Mouse (Mus musculus): ENCODE results near the gene Zic4. TPM values are rescaled to one million over a fixed set of nuclear protein-coding genes. Genes with fewer than 3 reads are reported as not detected.

Gene Zic4
- polyA plus RNA-seq, 1 experiment from 2014 or later: 61.6 TPM

DNA sequence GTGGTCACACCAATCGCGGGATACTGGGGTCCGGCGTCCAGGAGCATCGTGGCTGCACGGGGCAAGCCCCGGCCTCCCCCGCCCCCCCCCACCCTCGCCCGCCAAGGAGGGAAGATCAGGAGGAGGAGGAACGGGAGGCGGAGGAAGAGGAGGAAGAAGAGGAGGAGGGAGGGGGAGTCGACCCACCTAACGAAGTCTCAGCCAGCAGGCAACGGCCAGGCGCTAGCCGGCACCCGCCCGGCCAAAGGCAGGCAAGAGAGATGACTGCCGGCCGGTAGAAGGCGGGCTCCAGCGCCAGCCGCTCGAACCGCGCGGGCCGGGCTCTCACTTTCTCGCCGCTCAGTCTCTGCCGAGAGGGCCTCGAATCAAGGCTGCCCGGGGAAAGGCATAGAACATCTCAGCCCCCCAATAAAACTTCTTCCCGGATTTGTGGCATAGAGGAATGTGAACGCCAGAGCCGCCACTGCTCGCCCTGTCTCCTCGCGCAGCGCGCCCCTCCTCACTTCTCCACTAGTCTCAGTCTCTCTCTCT is 2.8 kb downstream of the Zic4 start:
- WGBS: under 1% methylated on average over 42 of the region's 42 CpGs

DNA sequence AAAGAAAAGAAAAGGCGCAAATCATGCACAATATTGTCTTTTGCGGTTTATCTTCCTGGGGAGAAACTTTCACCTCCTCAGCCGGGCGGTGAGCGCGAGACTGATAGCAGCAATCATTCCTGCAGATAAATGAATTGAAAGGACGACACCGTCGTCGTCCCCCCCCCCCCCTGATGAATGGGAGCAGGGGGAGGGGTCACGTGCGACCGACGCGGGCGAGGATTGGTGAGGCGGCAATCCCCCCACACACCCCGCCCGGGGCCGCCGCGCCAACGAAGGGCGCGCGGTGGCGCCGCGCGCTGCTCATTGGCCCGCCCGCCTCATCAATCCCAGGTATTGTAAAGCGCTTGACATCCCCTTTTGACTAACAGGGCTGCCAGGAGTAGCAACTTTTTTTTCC is 3.5 kb downstream of the Zic4 start, which contains the start of gene Zic1:
Gene Zic1 (minus strand): TSS at position 147 of the 400 bp plus-strand sequence.
- H3K4me1 ChIP-seq (replicated peaks): 0 out of 2 replicates have a peak, but pooled peaks cover 8% of the 10 kb centered on the region
- H3K36me3 ChIP-seq: no peaks in the 10 kb centered on the region
- H3K9me3 ChIP-seq: no peaks in the 10 kb centered on the region
- H3K9ac ChIP-seq: peak within 1 kb of the TSS; percentile 69
- peak within 1 kb of the TSS; percentile 96 for H3K27ac ChIP-seq (replicated peaks)
- peak within 1 kb of the TSS; percentile 53 for H3K4me3 ChIP-seq
- WGBS: under 1% methylated on average over 30 of the region's 33 CpGs
- H3K4me2 ChIP-seq: peak within 1 kb of the TSS; percentile 51
- peak; percentile 90 for ATAC-seq (ENCODE audit: low FRiP score, low read depth)
- H3K27me3 ChIP-seq: peaks cover 28% of the 10 kb centered on the region

More for the DNA sequence above, 2.8 kb downstream of the Zic4 start:
- 0 out of 2 replicates have a peak, but pooled peaks cover 8% of the 10 kb centered on the region for H3K4me1 ChIP-seq (replicated peaks)
- peak; percentile 51 for ATAC-seq (ENCODE audit: low FRiP score, low read depth)
- H3K27ac ChIP-seq (replicated peaks): peak overlapping the region; percentile 96
- peak overlapping the region; percentile 51 for H3K4me2 ChIP-seq
- no peaks in the 10 kb centered on the region for H3K9me3 ChIP-seq
- no peaks in the 10 kb centered on the region for H3K36me3 ChIP-seq
- H3K27me3 ChIP-seq: peaks cover 24% of the 10 kb centered on the region
- peak overlapping the region; percentile 53 for H3K4me3 ChIP-seq
- peak overlapping the region; percentile 69 for H3K9ac ChIP-seq

DNA sequence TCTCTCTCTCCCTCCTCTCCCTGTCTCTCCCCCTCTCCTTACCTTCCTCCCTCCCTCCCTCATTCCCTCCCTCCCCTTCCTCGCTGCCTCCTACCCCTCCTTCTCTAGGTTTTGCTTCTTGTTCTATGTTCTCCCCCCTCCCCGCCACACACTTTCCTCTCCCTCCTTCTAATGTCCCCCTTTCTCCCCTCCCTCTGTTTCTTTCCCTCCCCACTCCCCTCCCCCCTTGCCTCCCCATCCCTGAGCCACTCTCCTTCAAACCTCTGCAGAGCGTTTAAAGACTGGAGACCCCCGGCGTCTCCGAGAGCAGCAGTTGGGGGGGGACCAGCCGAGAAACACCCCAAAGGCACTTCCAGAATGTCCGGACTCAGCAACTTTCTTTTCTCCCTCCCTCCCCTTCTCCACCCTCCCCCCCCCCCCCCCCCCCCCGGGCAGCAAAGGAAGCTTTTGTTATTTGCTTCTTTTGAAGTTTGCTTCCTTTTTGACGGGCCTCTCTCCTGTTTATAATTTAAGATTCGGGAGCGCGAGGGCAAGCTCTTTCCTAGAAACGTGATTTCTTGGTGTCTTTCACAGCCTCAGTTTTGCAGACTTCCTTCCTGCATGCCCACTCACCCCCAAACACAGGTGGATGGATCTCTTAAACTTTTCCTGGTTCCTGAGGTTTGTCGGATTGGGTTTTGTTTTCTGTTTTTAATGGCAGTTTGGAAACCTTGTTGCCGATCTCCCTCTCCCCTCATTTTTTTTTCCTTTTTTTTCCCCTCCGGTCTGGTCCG is 4.2 kb downstream of the Zic4 start:
- peaks cover 36% of the 10 kb centered on the region for H3K27me3 ChIP-seq
- 0 out of 2 replicates have a peak, but pooled peaks cover 8% of the 10 kb centered on the region for H3K4me1 ChIP-seq (replicated peaks)

DNA sequence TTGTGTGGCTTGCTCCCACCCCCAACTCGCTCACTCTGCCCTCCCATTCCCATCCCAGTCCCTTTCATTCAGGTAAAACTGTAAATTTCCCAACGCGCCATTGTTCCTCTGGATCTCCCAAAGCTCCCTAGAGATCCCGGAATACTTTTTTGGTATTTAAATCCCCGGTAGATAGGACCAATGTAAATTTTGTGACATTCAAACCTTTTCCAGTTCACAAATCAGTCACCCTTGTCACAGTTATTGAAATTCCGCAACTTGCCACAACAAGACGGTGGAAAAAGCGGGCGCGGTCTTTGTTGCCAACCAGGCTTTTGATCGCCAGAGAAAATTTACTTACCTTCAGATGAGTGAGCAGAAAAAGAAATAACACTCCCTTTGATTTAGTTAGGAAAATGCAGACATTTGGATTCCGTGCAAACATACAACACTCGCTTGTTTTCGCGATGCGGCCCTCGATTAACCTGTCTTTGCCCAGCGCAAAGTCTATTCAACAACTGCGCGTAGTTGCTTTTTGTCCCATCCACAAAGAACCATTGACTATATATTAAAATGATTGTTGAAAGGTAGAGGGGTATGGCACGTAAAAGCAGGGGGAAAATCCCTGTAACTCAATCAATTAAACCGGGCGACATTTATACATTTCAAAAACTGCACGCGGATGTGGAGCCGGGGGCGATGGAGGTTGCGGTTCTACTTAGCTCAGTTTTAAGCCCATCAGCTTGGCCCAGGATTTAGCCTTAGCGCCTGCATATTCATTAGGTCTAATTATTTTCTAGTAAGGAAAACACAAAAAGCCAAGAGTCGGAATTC is 5.0 kb downstream of the Zic4 start:
- peak overlapping the region; percentile 51 for H3K4me2 ChIP-seq
- peak overlapping the region; percentile 53 for H3K4me3 ChIP-seq
- 2% methylated on average over 30 of the region's 30 CpGs for WGBS
- no peak for ATAC-seq (ENCODE audit: low FRiP score, low read depth)
- peak overlapping the region; percentile 96 for H3K27ac ChIP-seq (replicated peaks)
- peaks cover 42% of the 10 kb centered on the region for H3K27me3 ChIP-seq
- 0 out of 2 replicates have a peak, but pooled peaks cover 8% of the 10 kb centered on the region for H3K4me1 ChIP-seq (replicated peaks)
- no peaks in the 10 kb centered on the region for H3K36me3 ChIP-seq
- peak overlapping the region; percentile 40 for H3K9ac ChIP-seq
- no peaks in the 10 kb centered on the region for H3K9me3 ChIP-seq

More for the DNA sequence above, 4.2 kb downstream of the Zic4 start:
- peak; percentile 45 for ATAC-seq (ENCODE audit: low FRiP score, low read depth)
- H3K4me3 ChIP-seq: peak overlapping the region; percentile 53
- H3K9ac ChIP-seq: peak overlapping the region; percentile 40
- H3K9me3 ChIP-seq: no peaks in the 10 kb centered on the region
- H3K4me2 ChIP-seq: peak overlapping the region; percentile 51
- 1% methylated on average over 18 of the region's 18 CpGs for WGBS
- H3K27ac ChIP-seq (replicated peaks): peak overlapping the region; percentile 96
- H3K36me3 ChIP-seq: no peaks in the 10 kb centered on the region

DNA sequence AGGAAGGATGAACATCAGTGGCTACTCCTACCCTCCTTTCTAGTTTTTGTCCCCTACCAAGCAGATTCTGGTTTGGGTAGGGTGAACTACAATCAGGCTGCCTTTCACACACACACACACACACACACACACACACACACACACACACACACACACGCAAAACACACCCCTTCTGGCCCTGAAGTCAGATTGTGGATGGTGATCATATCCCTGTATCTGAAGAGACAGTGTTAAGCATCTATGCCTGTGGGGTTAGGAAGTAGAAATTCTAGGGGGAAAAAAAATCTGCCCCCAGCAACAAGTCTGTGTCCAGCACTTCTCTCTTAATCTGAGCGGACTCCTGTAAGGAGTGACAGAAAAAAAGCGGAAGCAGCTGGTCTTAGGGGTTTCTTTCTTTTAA is 5.9 kb downstream of the Zic4 start:
- Histone ChIP-seq H3K4me1 (replicated peaks) (0 out of 2 replicates have a peak, but pooled peaks cover 8% of the 10 kb centered on the region), H3K36me3 (no peaks in the 10 kb centered on the region), H3K9me3 (no peaks in the 10 kb centered on the region), H3K4me2 (peak overlapping the region; percentile 51), H3K27me3 (peaks cover 47% of the 10 kb centered on the region), H3K27ac (replicated peaks) (peak overlapping the region; percentile 96), H3K9ac (peak overlapping the region; percentile 49), H3K4me3 (peak overlapping the region; percentile 37)
- WGBS: 20% methylated on average over 3 of the region's 3 CpGs
- no peak for ATAC-seq (ENCODE audit: low FRiP score, low read depth)

DNA sequence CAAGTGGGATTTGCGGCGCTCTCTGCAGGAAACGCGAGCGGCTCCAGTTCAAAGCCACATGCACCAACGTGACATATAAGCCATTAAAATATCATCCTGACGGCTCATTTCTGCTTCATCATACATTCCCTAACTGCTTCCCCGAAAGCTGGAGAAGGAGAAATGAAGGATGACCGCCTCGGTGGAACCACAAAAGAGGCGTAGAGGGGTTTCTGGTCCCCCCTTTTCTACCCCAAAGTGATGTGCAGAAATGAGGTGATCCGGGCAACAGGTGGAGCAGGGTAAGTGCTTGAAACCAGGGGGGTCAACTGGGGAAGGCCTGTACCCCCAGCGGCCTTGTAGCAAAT is 6.7 kb downstream of the Zic4 start:
- Histone ChIP-seq H3K4me2 (peak overlapping the region; percentile 51), H3K36me3 (no peaks in the 10 kb centered on the region), H3K27ac (replicated peaks) (peak overlapping the region; percentile 96), H3K27me3 (peaks cover 50% of the 10 kb centered on the region), H3K9me3 (no peaks in the 10 kb centered on the region), H3K9ac (peak overlapping the region; percentile 49), H3K4me3 (peak overlapping the region; percentile 37), H3K4me1 (replicated peaks) (0 out of 2 replicates have a peak, but pooled peaks cover 8% of the 10 kb centered on the region)
- no peak for ATAC-seq (ENCODE audit: low FRiP score, low read depth)
- 5% methylated on average over 13 of the region's 13 CpGs for WGBS

DNA sequence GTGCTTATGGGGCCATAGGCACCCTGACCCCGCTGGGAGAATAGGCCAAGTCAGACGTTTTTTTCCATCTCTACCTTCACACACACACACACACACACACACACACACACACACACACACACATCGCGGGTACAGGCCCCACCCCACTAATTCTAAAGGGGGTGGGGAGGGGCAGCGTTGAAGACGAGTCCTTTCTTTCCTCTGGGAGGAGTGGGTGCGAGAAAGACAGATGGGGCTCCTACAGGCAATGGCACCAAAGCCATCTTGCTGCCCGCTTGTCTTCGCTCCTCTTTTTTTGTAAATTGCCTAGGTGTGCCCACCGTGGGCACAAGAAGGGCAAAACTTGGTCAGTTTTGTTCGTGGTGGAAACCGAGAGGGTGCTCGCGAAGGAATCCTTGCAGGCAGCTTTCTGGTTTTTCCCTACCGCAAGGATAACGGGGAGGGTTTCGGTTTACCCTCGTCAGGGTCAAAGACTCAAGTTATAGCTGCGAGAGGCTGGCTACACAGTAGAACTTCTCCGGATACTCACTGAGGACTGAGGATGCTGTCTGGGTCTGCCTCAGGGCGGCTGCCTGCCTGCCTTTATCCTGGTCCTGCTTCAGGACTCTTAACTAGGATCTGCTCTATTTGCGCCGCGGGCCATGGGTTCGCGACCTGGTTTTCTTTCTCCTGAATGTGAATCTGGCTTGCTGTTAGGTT is 7.2 kb downstream of the Zic4 start:
- Histone ChIP-seq H3K9ac (peak overlapping the region; percentile 49), H3K27me3 (peaks cover 55% of the 10 kb centered on the region), H3K36me3 (no peaks in the 10 kb centered on the region), H3K27ac (replicated peaks) (peak overlapping the region; percentile 96), H3K4me1 (replicated peaks) (0 out of 2 replicates have a peak, but pooled peaks cover 7% of the 10 kb centered on the region), H3K4me3 (peak overlapping the region; percentile 37), H3K4me2 (peak overlapping the region; percentile 51), H3K9me3 (no peaks in the 10 kb centered on the region)
- no peak for ATAC-seq (ENCODE audit: low FRiP score, low read depth)
- WGBS: 7% methylated on average over 26 of the region's 26 CpGs

DNA sequence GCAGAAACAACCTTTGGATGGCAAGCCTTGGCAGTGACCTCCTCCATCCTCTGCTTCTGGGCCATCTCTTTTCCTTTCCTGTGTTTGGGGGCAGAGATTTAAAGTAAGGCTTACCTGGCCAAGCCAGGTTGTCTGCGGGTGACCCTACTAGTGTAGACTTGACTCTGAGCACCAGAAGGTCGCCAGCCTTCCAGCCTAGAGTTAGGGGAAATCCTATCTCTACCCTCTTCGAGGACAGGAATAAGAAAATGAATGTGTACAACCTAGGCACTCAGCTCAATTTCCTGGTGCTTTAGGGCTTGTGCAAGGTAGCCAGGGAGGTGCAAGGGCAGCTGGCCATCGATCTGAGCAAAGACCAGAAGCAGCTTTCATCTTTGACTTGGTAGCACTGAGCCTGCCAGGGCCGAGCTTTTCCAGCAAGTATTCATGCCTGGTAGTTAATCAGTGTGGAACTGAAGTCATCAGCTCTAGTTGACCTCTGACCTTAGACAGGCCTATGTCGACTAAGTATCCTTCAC is 8.0 kb downstream of the Zic4 start:
- WGBS: 15% methylated on average over 6 of the region's 6 CpGs
- Histone ChIP-seq H3K9ac (peak overlapping the region; percentile 49), H3K36me3 (no peaks in the 10 kb centered on the region), H3K4me3 (peak overlapping the region; percentile 37), H3K4me1 (replicated peaks) (no peaks in the 10 kb centered on the region), H3K27ac (replicated peaks) (peak overlapping the region; percentile 96), H3K9me3 (no peaks in the 10 kb centered on the region), H3K27me3 (peaks cover 61% of the 10 kb centered on the region), H3K4me2 (peak overlapping the region; percentile 51)
- ATAC-seq (ENCODE audit: low FRiP score, low read depth): no peak

DNA sequence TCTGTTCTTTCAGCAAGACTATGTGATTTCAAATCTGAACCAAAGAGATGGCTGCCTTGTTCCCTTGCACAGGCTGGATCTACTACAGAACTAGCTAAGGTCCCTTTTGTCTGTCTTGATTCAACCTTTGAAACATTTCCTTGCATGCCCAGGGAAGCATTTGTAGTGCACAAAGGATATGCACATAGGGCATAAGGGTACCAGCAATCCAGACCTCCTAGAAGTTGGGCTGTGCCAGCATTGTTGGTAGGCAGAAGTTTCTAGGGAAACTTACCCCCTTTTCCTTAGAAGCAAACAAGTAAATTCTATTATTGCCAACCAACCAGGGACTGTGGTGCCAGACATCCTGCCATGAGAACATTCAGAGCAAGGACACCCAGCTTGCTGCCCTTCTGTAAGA is 8.8 kb downstream of the Zic4 start:
- Histone ChIP-seq H3K4me1 (replicated peaks) (no peaks in the 10 kb centered on the region), H3K9me3 (no peaks in the 10 kb centered on the region), H3K36me3 (no peaks in the 10 kb centered on the region), H3K4me2 (peak overlapping the region; percentile 51), H3K9ac (peak overlapping the region; percentile 30), H3K27me3 (peaks cover 62% of the 10 kb centered on the region), H3K27ac (replicated peaks) (peak overlapping the region; percentile 96), H3K4me3 (peak overlapping the region; percentile 37; the same call in 1 of the 2 replicates)
- ATAC-seq (ENCODE audit: low FRiP score, low read depth): 0 out of 2 replicates have a peak, but pooled peaks have one; percentile 13

DNA sequence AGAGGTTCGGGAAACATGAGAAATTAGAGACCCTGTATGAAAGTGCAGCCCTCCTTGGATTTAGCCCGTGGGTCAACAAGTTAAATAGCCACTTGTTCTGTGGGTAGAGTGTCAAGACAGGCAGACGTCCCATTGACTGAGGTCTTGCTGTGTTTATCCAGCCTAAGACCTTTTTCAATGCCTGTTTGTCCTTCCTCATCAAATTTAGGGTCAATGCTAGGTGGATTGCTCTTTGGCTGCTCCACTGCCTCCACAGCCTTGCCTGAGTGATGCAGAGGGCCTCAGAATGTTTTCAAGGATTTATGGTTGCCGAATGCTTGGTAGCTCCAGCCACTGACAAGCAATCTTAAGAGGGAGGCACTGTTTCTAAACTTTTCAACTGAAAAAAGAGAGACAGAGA is 9.4 kb downstream of the Zic4 start:
- Histone ChIP-seq H3K27me3 (peaks cover 68% of the 10 kb centered on the region), H3K4me3 (peak overlapping the region; percentile 9; the same call in 1 of the 2 replicates), H3K9me3 (no peaks in the 10 kb centered on the region), H3K9ac (0 out of 2 replicates have a peak overlapping the region, but pooled peaks have one; percentile 30), H3K27ac (replicated peaks) (peak overlapping the region; percentile 96), H3K4me2 (peak overlapping the region; percentile 51), H3K36me3 (no peaks in the 10 kb centered on the region), H3K4me1 (replicated peaks) (no peaks in the 10 kb centered on the region)
- WGBS: 24% methylated on average over 4 of the region's 4 CpGs
- ATAC-seq (ENCODE audit: low FRiP score, low read depth): no peak

Measured in hindbrain, embryonic 15.5 days (tissue).